Mouse (Mus musculus) midbrain, postnatal 0 days (tissue): ENCODE results near the gene Gm20388. TPM values are rescaled to one million over a fixed set of nuclear protein-coding genes. Genes with fewer than 3 reads are reported as not detected.

Experiments
- ATAC-seq: fragments of 200-750 bp; cut with Nextera tagmentation; 2 replicates; pipeline ENCODE4 v1.8.0; 2017; ENCODE audit warnings: moderate number of reproducible peaks, mild to moderate bottlenecking, moderate TSS enrichment, moderate library complexity; ENCODE audit not compliant: low FRiP score
- DNase-seq: peaks from one replicate; pipeline ENCODE4 v3.0.0-alpha.2; 2015; ENCODE audit warnings: low spot score
- H3K27ac ChIP-seq: fragments of 300-500 bp; sonication (generic); 2 replicates; pipeline ENCODE4 v1.5.1; 2014; ENCODE audit warnings: low read depth, mild to moderate bottlenecking, low read length, mixed read lengths
- H3K27me3 ChIP-seq: fragments of 300-500 bp; sonication (generic); 2 replicates; pipeline ENCODE4 v1.6.1; 2014; ENCODE audit warnings: low read length, control low read depth, mixed read lengths; ENCODE audit not compliant: insufficient read depth
- H3K36me3 ChIP-seq: fragments of 300-500 bp; sonication (generic); 2 replicates; pipeline ENCODE4 v1.6.1; 2014; ENCODE audit warnings: low read length, control low read depth, mixed read lengths; ENCODE audit not compliant: insufficient read depth
- H3K4me1 ChIP-seq: fragments of 300-500 bp; sonication (generic); 2 replicates; pipeline ENCODE4 v1.6.1; 2014; ENCODE audit warnings: mild to moderate bottlenecking, control low read depth, antibody characterized with exemption, low read length, mixed read lengths; ENCODE audit not compliant: insufficient read depth
- H3K4me2 ChIP-seq: fragments of 300-500 bp; sonication (generic); 2 replicates; pipeline ENCODE4 v1.6.1; 2014; ENCODE audit warnings: low read depth, mild to moderate bottlenecking, low read length, mixed read lengths; ENCODE audit not compliant: poor library complexity, severe bottlenecking
- H3K4me3 ChIP-seq: fragments of 300-500 bp; sonication (generic); 2 replicates; pipeline ENCODE4 v1.5.1; 2014; ENCODE audit warnings: low read depth, mild to moderate bottlenecking, low read length, moderate library complexity
- H3K9ac ChIP-seq: fragments of 300-500 bp; sonication (generic); replicated peaks from 2 replicates; pipeline ENCODE4 v1.6.1; 2014; ENCODE audit warnings: mild to moderate bottlenecking, low read length, moderate library complexity, mixed read lengths; ENCODE audit not compliant: poor library complexity, severe bottlenecking
- H3K9me3 ChIP-seq: fragments of 300-500 bp; sonication (generic); 2 replicates; pipeline ENCODE4 v1.6.1; 2016; ENCODE audit warnings: low read length, control low read depth
- CTCF ChIP-seq: IDR thresholded peaks from 2 replicates; pipeline ENCODE4 v1.5.1; 2016; ENCODE audit warnings: antibody characterized with exemption, mild to moderate bottlenecking
- WGBS: fragments of 180-500 bp; shearing (Covaris S2); extraction: QIAGEN DNeasy Blood & Tissue Kit; methylation state at CpG from one replicate; pipeline ENCODE4 v1.1.7; 2014; 5-methylcytosine and 5-hydroxymethylcytosine counted together
- polyA plus RNA-seq: library from polyadenylated mRNA; unstranded; fragments of >200 nt; fragmentation: Nextera tagmentation; extraction: Ambion mirVana; gene quantifications from 2 replicates; pipeline ENCODE4 v1.2.1, GENCODE M21; 2015
- total RNA-seq: library from RNA; depleted of rRNA; stranded (reverse); fragments of >200 nt; gene quantifications from 2 replicates; pipeline ENCODE4 v1.2.3, GENCODE M21; 2014

Gene Gm20388
- total and polyA plus RNA-seq, 2 experiments from 2014 or later = 74.2 TPM; not detected in 1

- ATAC-seq (0 out of 2 replicates have a peak, but pooled peaks have one; percentile 50), DNase-seq (peak; percentile 69)
- Histone ChIP-seq H3K27ac (peak overlapping the region; percentile 13; the same call in 1 of the 2 replicates), H3K36me3 (no peaks in the 10 kb centered on the region), H3K4me2 (no peak overlapping the region), H3K9ac (no peak overlapping the region), H3K9me3 (no peaks in the 10 kb centered on the region), H3K4me1 (no peaks in the 10 kb centered on the region), H3K27me3 (peaks cover 13% of the 10 kb centered on the region), H3K4me3 (no peak overlapping the region)
- TF ChIP-seq CTCF = peak; percentile 56
- 50% methylated on average over 6 of the region's 6 CpGs for WGBS
Measured at GRCm38 (mm10) chr8:122224650-122225022, 2314.0 kb downstream of the Gm20388 start.

- Histone ChIP-seq H3K27ac (no peak overlapping the region), H3K4me3 (no peak overlapping the region), H3K4me1 (no peaks in the 10 kb centered on the region), H3K9me3 (no peaks in the 10 kb centered on the region), H3K4me2 (no peak overlapping the region), H3K27me3 (peaks cover 15% of the 10 kb centered on the region), H3K36me3 (no peaks in the 10 kb centered on the region), H3K9ac (no peak overlapping the region)
- no peak for DNase-seq
- ATAC-seq = no peak
- 60% methylated on average over 10 of the region's 10 CpGs for WGBS
- TF ChIP-seq CTCF = no peak
Measured at GRCm38 (mm10) chr8:122225446-122225845, 2314.8 kb downstream of the Gm20388 start.

- Histone ChIP-seq H3K9ac (no peak overlapping the region), H3K9me3 (no peaks in the 10 kb centered on the region), H3K4me3 (no peak overlapping the region), H3K4me2 (no peak overlapping the region), H3K4me1 (no peaks in the 10 kb centered on the region), H3K27me3 (peaks cover 32% of the 10 kb centered on the region), H3K27ac (no peak overlapping the region), H3K36me3 (no peaks in the 10 kb centered on the region)
- DNase-seq (no peak), ATAC-seq (no peak)
- 84% methylated on average over 6 of the region's 6 CpGs for WGBS
- TF ChIP-seq CTCF = no peak
Measured at GRCm38 (mm10) chr8:122227345-122227744, 2316.7 kb downstream of the Gm20388 start.

GRCm38 (mm10) chr8:122228792-122229575 lies 2318.3 kb downstream of the Gm20388 start:
- no peak overlapping the region for H3K4me2 ChIP-seq
- H3K9ac ChIP-seq = no peak overlapping the region
- 60% methylated on average over 11 of the region's 11 CpGs for WGBS
- no peak for ATAC-seq
- no peaks in the 10 kb centered on the region for H3K4me1 ChIP-seq
- no peaks in the 10 kb centered on the region for H3K9me3 ChIP-seq
- no peak overlapping the region for H3K4me3 ChIP-seq
- no peak for TF ChIP-seq CTCF
- H3K36me3 ChIP-seq = no peaks in the 10 kb centered on the region
- DNase-seq = no peak
- peaks cover 32% of the 10 kb centered on the region for H3K27me3 ChIP-seq
- H3K27ac ChIP-seq = no peak overlapping the region

- under 1% methylated on average over 65 of the region's 98 CpGs for WGBS
- Histone ChIP-seq H3K9me3 (no peaks in the 10 kb centered on the region), H3K4me1 (no peaks in the 10 kb centered on the region), H3K9ac (peak overlapping the region; percentile 62), H3K27me3 (peaks cover 32% of the 10 kb centered on the region), H3K4me2 (peak overlapping the region; percentile 97), H3K36me3 (no peaks in the 10 kb centered on the region), H3K4me3 (peak overlapping the region; percentile 56), H3K27ac (no peak overlapping the region)
- DNase-seq (no peak), ATAC-seq (peak; percentile 10; the same call in 1 of the 2 replicates)
- TF ChIP-seq CTCF = 0 out of 2 replicates have a peak, but pooled peaks have one; percentile 2
Measured at GRCm38 (mm10) chr8:122229819-122230711, 2319.4 kb downstream of the Gm20388 start.
